Mouse (Mus musculus) hindbrain, embryonic 14.5 days (tissue): ENCODE results near the gene Gh. TPM values are rescaled to one million over a fixed set of nuclear protein-coding genes. Genes with fewer than 3 reads are reported as not detected.

Experiments
- ATAC-seq: fragments of 200-750 bp; cut with Nextera tagmentation; 2 replicates; pipeline ENCODE4 v1.8.0; 2017; ENCODE audit warnings: moderate number of reproducible peaks, mild to moderate bottlenecking, moderate TSS enrichment, moderate library complexity; ENCODE audit not compliant: low FRiP score
- DNase-seq: peaks from one replicate; pipeline ENCODE4 v3.0.0-alpha.2; 2015; ENCODE audit warnings: low spot score
- H3K27ac ChIP-seq: fragments of 300-500 bp; sonication (generic); 2 replicates; pipeline ENCODE4 v1.5.1; 2014; ENCODE audit warnings: mild to moderate bottlenecking, moderate library complexity
- H3K27me3 ChIP-seq: fragments of 300-500 bp; sonication (generic); 2 replicates; pipeline ENCODE4 v1.6.1; 2014; ENCODE audit warnings: mild to moderate bottlenecking, low read length, mixed read lengths; ENCODE audit not compliant: control insufficient read depth, insufficient read depth
- H3K36me3 ChIP-seq: fragments of 300-500 bp; sonication (generic); replicated peaks from 2 replicates; pipeline ENCODE4 v1.6.1; 2014; ENCODE audit not compliant: control insufficient read depth, insufficient read depth
- H3K4me1 ChIP-seq: fragments of 300-500 bp; sonication (generic); replicated peaks from 2 replicates; pipeline ENCODE4 v1.6.1; 2014; ENCODE audit warnings: antibody characterized with exemption, low read length, mixed read lengths; ENCODE audit not compliant: control insufficient read depth, insufficient read depth
- H3K4me2 ChIP-seq: fragments of 300-500 bp; sonication (generic); replicated peaks from 2 replicates; pipeline ENCODE4 v1.6.1; 2014; ENCODE audit warnings: mild to moderate bottlenecking, moderate library complexity
- H3K4me3 ChIP-seq: fragments of 300-500 bp; sonication (generic); replicated peaks from 2 replicates; pipeline ENCODE4 v1.5.1; 2014; ENCODE audit warnings: mild to moderate bottlenecking, low read length
- H3K9ac ChIP-seq: fragments of 300-500 bp; sonication (generic); 2 replicates; pipeline ENCODE4 v1.6.1; 2014
- H3K9me3 ChIP-seq: fragments of 300-500 bp; sonication (generic); 2 replicates; pipeline ENCODE4 v1.6.1; 2016; ENCODE audit warnings: low read length; ENCODE audit not compliant: control insufficient read depth
- WGBS: fragments of 180-500 bp; shearing (Covaris S2); extraction: QIAGEN DNeasy Blood & Tissue Kit; methylation state at CpG from one replicate; pipeline ENCODE4 v1.1.7; 2014; 5-methylcytosine and 5-hydroxymethylcytosine counted together
- polyA plus RNA-seq: library from polyadenylated mRNA; unstranded; fragments of >200 nt; fragmentation: Nextera tagmentation; extraction: Ambion mirVana; gene quantifications from 2 replicates; pipeline ENCODE4 v1.2.1, GENCODE M21; 2014

Gh gene
- polyA plus RNA-seq, 1 experiment from 2014 or later: not detected

GRCm38 (mm10) chr11:106267871-106268270 is 33.8 kb downstream of the Gh start:
- Histone ChIP-seq H3K4me1 (peaks cover 29% of the 10 kb centered on the region), H3K9ac (no peak overlapping the region)

DNA sequence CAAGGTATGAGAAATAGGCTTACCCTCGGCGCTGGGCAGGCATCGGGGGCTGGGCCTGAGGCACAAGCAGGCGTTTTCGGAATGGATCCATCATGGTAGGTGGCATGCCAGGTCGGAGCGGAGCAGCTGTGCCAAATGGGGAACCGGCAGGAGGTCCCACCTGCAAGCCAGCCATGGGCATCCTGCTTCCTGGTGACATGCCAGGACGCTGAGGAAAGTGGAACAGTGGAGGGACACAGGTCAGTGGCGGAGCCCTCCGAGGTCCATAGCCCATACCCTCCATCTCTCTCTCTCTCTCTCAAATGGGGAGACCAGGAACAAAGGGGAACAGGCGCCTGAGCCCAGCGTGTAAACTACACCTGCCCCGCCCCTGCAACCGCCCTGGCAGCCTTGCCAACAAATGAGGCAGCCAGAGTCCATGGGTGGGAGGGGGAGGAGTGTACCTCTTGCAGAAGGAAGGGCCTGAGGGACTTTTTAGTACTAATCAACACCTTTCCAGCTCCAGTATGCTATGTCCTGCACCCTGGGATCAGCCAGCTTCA is 34.3 kb downstream of the Gh start:
- Histone ChIP-seq H3K27ac (peak overlapping the region; percentile 71), H3K27me3 (no peaks in the 10 kb centered on the region), H3K4me3 (no peak overlapping the region), H3K9ac (no peak overlapping the region), H3K4me2 (peak overlapping the region; percentile 13), H3K9me3 (no peaks in the 10 kb centered on the region), H3K36me3 (peaks cover 47% of the 10 kb centered on the region), H3K4me1 (peaks cover 29% of the 10 kb centered on the region)
- no peak for DNase-seq
- WGBS: 69% methylated on average over 15 of the region's 15 CpGs
- ATAC-seq: no peak

More at GRCm38 (mm10) chr11:106267871-106268270, 33.8 kb downstream of the Gh start:
- Histone ChIP-seq H3K27me3 (no peaks in the 10 kb centered on the region), H3K4me2 (peak overlapping the region; percentile 13), H3K9me3 (no peaks in the 10 kb centered on the region), H3K27ac (peak overlapping the region; percentile 71), H3K4me3 (no peak overlapping the region), H3K36me3 (peaks cover 42% of the 10 kb centered on the region)
- no peak for DNase-seq
- no peak for ATAC-seq
- WGBS: 46% methylated on average over 5 of the region's 5 CpGs

- H3K4me1 ChIP-seq: peaks cover 25% of the 10 kb centered on the region
- peaks cover 57% of the 10 kb centered on the region for H3K36me3 ChIP-seq
- WGBS: 90% methylated on average over 10 of the region's 10 CpGs
- H3K27ac ChIP-seq: no peak overlapping the region
- H3K9me3 ChIP-seq: no peaks in the 10 kb centered on the region
- DNase-seq (no peak), ATAC-seq (no peak)
- H3K4me2 ChIP-seq: no peak overlapping the region
- H3K27me3 ChIP-seq: no peaks in the 10 kb centered on the region
- no peak overlapping the region for H3K9ac ChIP-seq
- H3K4me3 ChIP-seq: no peak overlapping the region
Observed at GRCm38 (mm10) chr11:106266431-106266830, 35.2 kb downstream of the Gh start.

DNA sequence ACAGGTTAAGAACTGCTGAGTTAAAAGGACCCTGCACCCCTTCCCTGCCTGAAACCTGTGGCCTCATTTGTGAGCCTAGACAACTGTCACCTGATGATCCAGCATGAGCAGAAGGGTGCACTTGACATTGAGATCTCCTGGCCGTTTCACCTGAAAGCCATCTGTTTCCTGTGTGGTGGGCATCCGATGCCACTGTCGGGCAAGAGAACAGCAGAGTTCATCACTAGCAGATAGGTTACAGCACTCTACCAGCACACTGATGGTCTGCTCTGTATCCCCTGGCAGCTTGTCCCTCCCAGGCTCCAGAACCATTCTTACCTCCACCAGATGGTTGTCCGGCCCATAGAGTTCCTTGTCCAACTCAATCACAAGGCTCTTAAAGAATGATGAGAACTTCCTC is 36.1 kb downstream of the Gh start:
- Histone ChIP-seq H3K9me3 (no peaks in the 10 kb centered on the region), H3K4me3 (no peak overlapping the region), H3K36me3 (peaks cover 65% of the 10 kb centered on the region), H3K9ac (no peak overlapping the region), H3K4me1 (peaks cover 20% of the 10 kb centered on the region), H3K27me3 (no peaks in the 10 kb centered on the region), H3K4me2 (no peak overlapping the region), H3K27ac (no peak overlapping the region)
- no peak for DNase-seq
- no peak for ATAC-seq
- WGBS: 97% methylated on average over 4 of the region's 4 CpGs

GRCm38 (mm10) chr11:106264988-106265387 is 36.7 kb downstream of the Gh start:
- WGBS: 94% methylated on average over 15 of the region's 15 CpGs
- no peak overlapping the region for H3K9ac ChIP-seq
- no peaks in the 10 kb centered on the region for H3K9me3 ChIP-seq
- no peak for ATAC-seq
- no peak for DNase-seq
- no peak overlapping the region for H3K27ac ChIP-seq
- peaks cover 67% of the 10 kb centered on the region for H3K36me3 ChIP-seq
- no peak overlapping the region for H3K4me3 ChIP-seq
- peaks cover 20% of the 10 kb centered on the region for H3K4me1 ChIP-seq
- no peak overlapping the region for H3K4me2 ChIP-seq
- no peaks in the 10 kb centered on the region for H3K27me3 ChIP-seq

- ATAC-seq (no peak), DNase-seq (no peak)
- peaks cover 16% of the 10 kb centered on the region for H3K4me1 ChIP-seq
- no peak overlapping the region for H3K4me3 ChIP-seq
- H3K9ac ChIP-seq: no peak overlapping the region
- H3K9me3 ChIP-seq: no peaks in the 10 kb centered on the region
- no peak overlapping the region for H3K4me2 ChIP-seq
- H3K27me3 ChIP-seq: no peaks in the 10 kb centered on the region
- no peak overlapping the region for H3K27ac ChIP-seq
- 90% methylated on average over 9 of the region's 9 CpGs for WGBS
- H3K36me3 ChIP-seq: peaks cover 74% of the 10 kb centered on the region
Observed at GRCm38 (mm10) chr11:106263963-106264362, 37.7 kb downstream of the Gh start.

DNA sequence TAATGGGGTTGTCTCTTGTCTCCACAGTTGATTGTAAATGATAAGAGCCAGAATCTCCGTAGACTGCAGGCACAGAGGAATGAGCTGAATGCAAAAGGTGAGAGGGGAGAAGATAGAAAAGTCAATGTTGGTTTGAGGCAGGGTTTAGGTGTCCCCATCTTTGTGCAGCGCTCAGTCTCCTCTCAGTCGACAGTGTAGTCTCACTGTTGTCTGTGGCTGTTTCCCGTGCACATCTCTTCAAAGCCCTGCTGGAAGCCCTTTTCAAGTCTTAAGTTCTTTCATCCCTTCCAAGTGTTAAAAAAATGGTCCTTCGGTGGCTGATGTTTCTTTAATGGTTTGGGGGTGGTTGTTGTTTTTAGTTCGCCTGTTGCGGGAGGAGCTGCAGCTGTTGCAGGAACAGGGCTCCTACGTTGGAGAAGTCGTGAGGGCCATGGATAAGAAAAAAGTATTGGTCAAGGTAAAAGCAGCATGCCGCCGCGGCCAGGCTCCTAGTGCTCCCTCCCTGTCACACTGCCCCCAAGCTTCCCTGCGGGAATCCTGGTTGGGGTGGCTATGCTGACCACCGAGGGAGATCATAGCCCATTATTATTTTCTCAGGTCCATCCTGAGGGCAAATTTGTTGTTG is 40.7 kb downstream of the Gh start:
- ATAC-seq: no peak
- no peak overlapping the region for H3K4me3 ChIP-seq
- no peaks in the 10 kb centered on the region for H3K9me3 ChIP-seq
- no peak overlapping the region for H3K9ac ChIP-seq
- whole genome bisulfite sequencing: 88% methylated on average over 14 of the region's 14 CpGs
- H3K4me2 ChIP-seq: no peak overlapping the region
- H3K27ac ChIP-seq: no peak overlapping the region
- H3K4me1 ChIP-seq: peaks cover 9% of the 10 kb centered on the region
- H3K36me3 ChIP-seq: peaks cover 74% of the 10 kb centered on the region
- H3K27me3 ChIP-seq: no peaks in the 10 kb centered on the region
- DNase-seq: no peak

- H3K4me1 ChIP-seq: peaks cover 18% of the 10 kb centered on the region
- H3K27ac ChIP-seq: 0 out of 2 replicates have a peak overlapping the region, but pooled peaks have one; percentile 79
- ATAC-seq (no peak), DNase-seq (no peak)
- H3K4me3 ChIP-seq: peak overlapping the region; percentile 77
- H3K36me3 ChIP-seq: peaks cover 56% of the 10 kb centered on the region
- H3K27me3 ChIP-seq: no peaks in the 10 kb centered on the region
- WGBS: 81% methylated on average over 5 of the region's 5 CpGs
- peak overlapping the region; percentile 88 for H3K9ac ChIP-seq
- H3K4me2 ChIP-seq: peak overlapping the region; percentile 97
- H3K9me3 ChIP-seq: no peaks in the 10 kb centered on the region
Observed at GRCm38 (mm10) chr11:106256775-106257174, 44.9 kb downstream of the Gh start.

DNA sequence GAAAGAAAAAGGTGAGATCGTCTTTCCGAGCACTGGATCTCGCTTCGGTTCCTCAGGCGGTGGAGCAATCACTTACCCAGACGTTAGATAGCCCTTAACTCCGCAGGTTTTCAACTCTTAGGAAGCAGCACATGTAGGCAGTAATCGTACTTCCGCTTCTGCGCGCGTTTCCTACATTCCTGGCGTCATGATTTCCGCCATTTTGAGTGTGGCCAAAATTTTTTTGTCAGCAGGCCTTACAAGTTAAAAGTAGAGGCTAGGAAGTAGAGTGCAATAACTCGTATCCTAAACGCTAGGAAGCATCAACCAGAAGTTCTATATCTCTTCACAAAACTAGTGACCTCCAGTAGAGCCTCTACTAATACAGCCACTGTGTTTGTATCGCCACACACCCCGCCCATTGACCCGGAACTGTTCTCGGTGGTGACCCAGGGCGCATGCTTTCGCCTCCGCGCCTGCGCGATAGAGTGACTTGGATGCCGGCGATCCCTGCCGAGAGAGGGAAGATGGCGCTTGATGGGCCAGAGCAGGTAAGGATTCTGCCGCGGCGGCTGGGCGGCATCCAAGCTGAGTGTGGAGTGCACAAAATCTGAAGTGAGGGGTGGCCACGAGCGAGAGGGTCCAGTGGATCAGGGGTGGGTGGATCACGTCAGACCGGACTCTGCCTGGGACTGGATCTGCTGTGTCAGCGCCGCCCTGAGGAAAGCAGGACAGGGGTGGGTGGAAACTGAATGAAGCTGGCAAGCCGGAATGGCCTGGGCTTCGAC is 45.8 kb downstream of the Gh start, which contains the start of the genes Ftsj3 and Psmc5:
TSS of gene Ftsj3 (minus strand) at position 395 of the 767 bp plus-strand sequence.
TSS of gene Psmc5 (plus strand) at position 470 of the 767 bp plus-strand sequence.
- peak within 1 kb of the TSS; percentile 79 for H3K27ac ChIP-seq
- H3K27me3 ChIP-seq: no peaks in the 10 kb centered on the region
- ATAC-seq (peak; percentile 94), DNase-seq (peak; percentile 97)
- peak within 1 kb of the TSS; percentile 97 for H3K4me2 ChIP-seq
- peaks cover 18% of the 10 kb centered on the region for H3K4me1 ChIP-seq
- WGBS: under 1% methylated on average over 42 of the region's 42 CpGs
- H3K9ac ChIP-seq: peak within 1 kb of the TSS; percentile 88
- H3K4me3 ChIP-seq: peak within 1 kb of the TSS; percentile 77
- no peaks in the 10 kb centered on the region for H3K9me3 ChIP-seq
- H3K36me3 ChIP-seq: peaks cover 56% of the 10 kb centered on the region
